Mouse (Mus musculus) CH12F3 (cell line): Measurements from ENCODE around the gene Pam.

ENCODE experiments used
- in situ Hi-C: fragments of 300-500 bp; cut with MboI; formaldehyde crosslinking; loops from 2 replicates; pipeline ENCODE4 v1.14.3; 2020; ENCODE audit warnings: low sequenced_read_pairs

Pam gene

GRCm38 (mm10) chr1:97843220-97843992 lies 252.0 kb downstream of the Pam start:
- in situ Hi-C loops = no loop called here

GRCm38 (mm10) chr1:97834354-97834822 lies 261.1 kb downstream of the Pam start:
- in situ Hi-C loops = no loop called here

- in situ Hi-C loops = no loop called here
These were observed 261.7 kb downstream of the Pam start for GRCm38 (mm10) chr1:97833466-97834353.

DNA sequence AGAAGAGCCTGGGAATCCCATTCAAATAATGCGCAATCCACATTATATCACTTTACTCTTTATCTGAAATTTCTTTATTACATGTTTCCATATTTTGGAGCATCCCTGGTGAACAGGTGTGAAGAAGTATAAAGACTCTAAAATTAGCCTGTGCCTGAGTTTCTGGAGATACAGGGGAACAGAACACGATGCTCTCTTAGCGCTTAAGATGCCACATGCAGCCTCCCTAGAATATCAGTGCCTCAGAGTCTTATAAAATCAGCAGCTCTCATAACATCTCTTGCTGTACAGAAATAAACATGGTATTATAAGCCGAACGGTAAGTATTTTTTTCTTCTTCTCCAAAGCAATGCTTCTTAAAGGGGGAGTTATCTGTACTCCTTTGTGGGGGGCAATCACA lies 267.4 kb downstream of the Pam start:
- in situ Hi-C loops = no loop called here

GRCm38 (mm10) chr1:97827566-97827965 lies 267.9 kb downstream of the Pam start:
- in situ Hi-C loops = no loop called here

GRCm38 (mm10) chr1:97822904-97823303 lies 272.5 kb downstream of the Pam start:
- in situ Hi-C loops = no loop called here

GRCm38 (mm10) chr1:97822203-97822602 lies 273.2 kb downstream of the Pam start:
- in situ Hi-C loops = no loop called here

- in situ Hi-C loops = no loop called here
These were observed 274.2 kb downstream of the Pam start for GRCm38 (mm10) chr1:97821282-97821681.

DNA sequence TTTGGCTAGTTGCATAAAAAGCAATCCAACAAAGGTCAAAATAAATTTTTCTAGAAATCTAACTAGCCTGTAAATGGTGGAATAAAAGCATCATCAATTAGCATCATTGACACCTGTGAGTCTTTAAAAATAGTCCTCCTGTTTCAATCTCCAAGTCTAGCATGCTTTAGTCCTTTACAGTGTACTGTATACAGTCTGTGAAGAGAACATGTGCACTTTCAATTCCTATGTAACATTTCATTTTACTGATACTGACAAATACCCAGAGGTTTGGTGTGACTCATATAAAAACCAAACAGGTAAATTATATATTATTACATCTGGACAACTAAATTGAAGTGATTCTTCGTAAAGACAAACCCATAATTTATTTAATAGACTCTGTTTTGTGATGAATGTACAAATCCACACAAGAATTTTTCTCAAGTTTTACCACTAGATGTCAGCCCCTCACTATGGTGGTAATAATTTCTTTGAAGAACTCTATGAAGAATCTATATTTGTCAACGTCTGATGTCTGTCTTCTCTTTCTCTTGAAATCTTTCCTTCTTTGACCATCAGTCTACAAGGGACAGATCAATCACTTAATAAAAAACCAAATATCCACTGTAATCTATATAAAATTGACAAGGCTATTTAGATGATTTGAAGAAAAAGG lies 286.1 kb downstream of the Pam start:
- in situ Hi-C loops = no loop called here

- in situ Hi-C loops = no loop called here
These were observed 290.9 kb downstream of the Pam start for GRCm38 (mm10) chr1:97804520-97804919.

DNA sequence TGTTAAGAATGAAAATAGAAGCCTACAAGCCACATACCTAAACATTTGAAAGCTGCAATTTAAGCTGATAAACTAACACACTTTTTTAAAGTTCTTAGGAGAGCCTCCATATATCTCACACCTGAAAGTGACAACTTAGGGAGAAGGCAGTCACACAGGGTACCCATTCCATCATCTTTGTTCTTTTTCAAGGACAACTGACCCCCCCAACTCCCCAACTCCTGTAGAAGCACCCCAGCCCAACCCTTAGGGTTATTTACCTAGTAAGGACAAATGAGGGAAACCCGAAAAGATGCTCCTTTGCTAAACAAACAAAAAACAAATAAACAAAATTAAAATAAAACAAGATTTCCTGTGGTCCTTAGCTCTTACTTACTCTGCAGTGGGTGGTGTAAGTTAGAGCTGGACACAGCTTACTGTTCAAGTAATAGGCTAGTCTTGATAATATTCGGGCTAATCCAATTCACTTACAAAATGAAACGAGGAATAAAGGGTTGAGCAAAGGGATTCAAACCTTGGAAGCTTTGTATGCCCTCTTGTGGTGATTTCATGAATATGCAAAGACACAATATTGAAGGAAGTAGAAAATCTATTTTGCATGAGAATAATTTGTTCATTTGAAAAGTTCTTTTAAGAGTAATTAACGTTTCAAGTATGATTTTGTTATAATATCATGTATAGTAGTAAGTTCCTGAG lies 293.1 kb downstream of the Pam start:
- in situ Hi-C loops = no loop called here

- in situ Hi-C loops = no loop called here
These were observed 299.5 kb downstream of the Pam start for GRCm38 (mm10) chr1:97795936-97796335.

DNA sequence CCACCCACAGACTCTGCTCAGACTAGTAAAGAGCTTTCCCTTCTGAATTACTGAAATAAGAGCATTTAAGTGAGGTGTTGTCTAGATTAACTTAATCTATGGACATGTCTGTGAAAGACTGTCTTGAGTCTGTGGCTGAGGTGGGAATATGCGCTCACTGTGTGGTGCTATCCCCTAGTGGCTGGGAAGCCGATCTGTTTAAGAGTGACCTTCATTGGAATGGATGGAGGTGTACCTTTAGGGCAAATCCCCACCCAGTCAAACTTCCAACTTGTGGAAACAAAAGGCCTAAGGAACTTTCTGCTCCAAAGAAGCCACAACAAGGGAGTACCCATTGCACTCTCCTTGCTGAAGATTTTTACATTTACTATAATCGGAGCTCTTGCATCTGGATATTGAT lies 301.3 kb downstream of the Pam start:
- in situ Hi-C loops = no loop called here

DNA sequence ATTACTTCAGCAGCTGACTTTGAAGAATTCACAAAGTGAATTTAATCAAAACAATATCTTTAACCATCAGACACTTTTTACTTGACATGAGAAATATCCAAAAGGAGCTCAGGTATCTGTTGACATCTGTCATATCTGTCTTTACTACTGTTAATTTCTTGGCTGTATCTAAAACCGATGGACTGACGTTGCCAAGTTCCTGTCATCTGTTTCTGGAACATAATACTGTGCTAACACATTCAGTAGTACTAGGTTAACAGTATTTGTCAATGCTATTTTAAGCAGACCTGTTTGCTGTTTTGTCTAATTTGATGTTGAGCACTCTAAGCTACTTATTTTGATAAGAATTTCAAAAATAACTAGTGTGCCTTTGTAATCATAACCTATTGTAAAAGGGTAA lies 307.0 kb downstream of the Pam start:
- in situ Hi-C loops = no loop called here

DNA sequence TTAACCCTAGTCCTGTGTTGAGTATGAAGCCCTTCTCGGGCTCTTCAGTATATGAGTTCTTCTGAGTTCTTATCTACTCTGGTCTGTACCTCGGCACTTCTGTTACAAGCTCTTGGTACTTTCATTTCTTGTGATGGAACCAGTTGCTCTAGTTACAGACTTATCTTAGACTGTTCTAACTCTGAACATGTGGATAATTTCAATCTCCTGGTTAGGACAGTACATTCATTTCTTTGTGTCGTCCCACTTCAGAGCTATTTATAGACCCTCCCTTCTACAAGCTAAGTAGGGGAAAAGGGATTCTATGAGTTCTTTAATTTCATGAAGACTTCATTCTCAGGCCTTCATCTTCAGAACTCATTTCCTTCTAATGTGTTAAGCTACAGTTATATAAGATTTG lies 307.8 kb downstream of the Pam start:
- in situ Hi-C loops = no loop called here

DNA sequence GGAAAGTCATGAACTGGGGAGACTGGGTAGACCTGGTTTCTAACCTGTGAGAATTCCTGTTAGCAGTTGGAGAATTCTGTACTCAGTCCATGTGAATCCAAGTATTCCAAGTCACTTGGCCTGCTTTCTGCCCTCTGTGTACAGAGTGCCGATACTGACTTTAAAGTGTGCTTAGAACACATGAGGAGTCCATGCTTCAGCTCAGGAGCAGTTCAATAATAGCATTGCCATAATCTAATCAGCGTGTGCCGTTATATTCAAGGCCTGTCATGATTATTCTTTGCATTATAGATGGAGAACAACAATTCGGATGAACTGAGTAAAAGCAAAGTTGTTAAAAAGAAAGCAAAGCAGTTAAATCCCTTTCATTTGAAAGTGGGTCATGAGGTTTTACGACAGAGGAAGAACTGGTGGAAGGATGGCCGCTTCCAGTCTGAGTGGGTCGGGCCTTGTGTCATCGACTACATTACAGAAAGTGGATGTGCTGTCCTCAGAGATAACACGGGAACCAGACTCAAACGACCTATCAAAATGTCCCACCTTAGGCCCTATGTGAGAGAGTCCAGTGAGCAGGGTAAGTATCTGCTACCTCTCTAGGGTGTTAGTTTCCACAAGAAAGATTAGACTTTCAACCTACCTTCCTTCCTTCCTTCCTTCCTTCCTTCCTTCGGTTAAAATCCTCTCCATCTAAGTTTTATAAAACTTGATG lies 309.6 kb downstream of the Pam start:
- in situ Hi-C loops = no loop called here

DNA sequence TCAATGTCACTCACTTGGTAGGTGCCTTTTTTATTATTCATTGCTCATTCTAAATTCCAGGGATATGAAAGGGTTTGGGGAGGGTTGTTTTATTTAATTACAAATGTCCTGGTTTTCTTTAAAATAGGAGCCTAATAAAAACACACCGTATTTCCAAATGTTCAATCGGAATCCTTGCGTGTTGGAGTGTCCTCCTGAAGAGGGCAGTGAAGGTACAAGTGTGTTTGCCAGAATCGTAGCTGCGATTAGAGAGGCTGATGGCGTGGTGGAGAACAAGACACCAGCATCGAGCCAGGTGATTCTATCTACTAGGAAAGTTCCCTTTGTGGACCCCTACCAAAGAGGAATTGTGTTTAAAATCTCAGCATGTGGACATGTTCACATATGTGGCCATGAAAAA lies 310.5 kb downstream of the Pam start:
- in situ Hi-C loops = no loop called here

- in situ Hi-C loops = no loop called here
These were observed 313.8 kb downstream of the Pam start for GRCm38 (mm10) chr1:97781674-97782073.

GRCm38 (mm10) chr1:97773973-97774372 lies 321.5 kb downstream of the Pam start:
- in situ Hi-C loops = no loop called here

DNA sequence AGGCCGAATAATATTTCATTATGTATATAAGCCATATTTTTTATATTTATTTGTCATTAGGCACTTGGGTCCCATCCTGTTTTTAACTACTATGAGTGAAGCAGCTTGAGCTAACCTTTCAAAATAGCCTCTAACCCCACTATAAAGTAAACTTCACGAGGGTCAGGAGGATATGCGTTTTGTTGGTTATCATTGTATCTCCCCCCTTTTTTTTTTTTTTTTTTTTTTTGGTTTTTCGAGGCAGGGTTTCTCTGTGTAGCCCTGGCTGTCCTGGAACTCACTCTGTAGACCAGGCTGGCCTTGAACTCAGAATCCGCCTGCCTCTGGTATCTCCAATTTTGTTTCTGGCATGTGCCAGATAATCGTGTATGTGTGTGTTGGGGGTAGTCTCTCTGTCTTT lies 322.1 kb downstream of the Pam start:
- in situ Hi-C loops = no loop called here
